Mouse (Mus musculus) myocyte (in vitro differentiated cells): ENCODE data around the gene Gli3. TPM values are rescaled to one million over a fixed set of nuclear protein-coding genes. Genes with fewer than 3 reads are reported as not detected.

Source experiments
- H3K27me3 ChIP-seq: one replicate; pipeline ENCODE4 v1.6.1; 2011; ENCODE audit not compliant: control insufficient read depth, insufficient read depth, insufficient read length
- H3K36me3 ChIP-seq: one replicate; pipeline ENCODE4 v1.6.1; 2011; ENCODE audit not compliant: control insufficient read depth, insufficient read depth
- H3K4me2 ChIP-seq: one replicate; pipeline ENCODE4 v1.6.1; 2011; ENCODE audit warnings: low read depth, control low read depth
- H3K4me3 ChIP-seq: one replicate; pipeline ENCODE4 v1.5.1; 2011; ENCODE audit warnings: mild to moderate bottlenecking, control low read depth, moderate library complexity
- H3K79me2 ChIP-seq: one replicate; pipeline ENCODE4 v1.6.1; 2011; ENCODE audit not compliant: control insufficient read depth, insufficient read depth
- H3ac ChIP-seq: one replicate; pipeline ENCODE4 v1.6.1; 2011; ENCODE audit not compliant: control insufficient read depth, insufficient read length
- CEBPB ChIP-seq: IDR thresholded peaks from 2 replicates; pipeline ENCODE4 v1.6.1; 2011; ENCODE audit warnings: mild to moderate bottlenecking, moderate library complexity; ENCODE audit not compliant: poor library complexity, insufficient read depth, severe bottlenecking
- E2F4 ChIP-seq: IDR thresholded peaks from one replicate; pipeline ENCODE4 v1.6.1; 2011; ENCODE audit warnings: mild to moderate bottlenecking, control low read depth, moderate library complexity; ENCODE audit not compliant: insufficient read depth
- MAX ChIP-seq: IDR thresholded peaks from one replicate; pipeline ENCODE4 v1.6.1; 2011; ENCODE audit warnings: low read depth, mild to moderate bottlenecking, control low read depth
- MYOD1 ChIP-seq, 3 experiments: IDR thresholded peaks; one replicate each; pipeline ENCODE4 v1.6.1; 2011; ENCODE audit warnings: control low read depth in 2 of 3, low read depth in 2 of 3, mild to moderate bottlenecking in 2 of 3, moderate library complexity in 1 of 3; ENCODE audit not compliant: insufficient read length in 2 of 3, control insufficient read depth in 1 of 3
- MYOG ChIP-seq, 3 experiments: IDR thresholded peaks; one replicate each; pipeline ENCODE4 v1.6.1; 2011; ENCODE audit warnings: control low read depth in 2 of 3, low read depth in 2 of 3, mild to moderate bottlenecking in 2 of 3; ENCODE audit not compliant: insufficient read length in 2 of 3, control insufficient read depth in 1 of 3, insufficient read depth in 1 of 3
- POLR2A ChIP-seq: IDR thresholded peaks from one replicate; pipeline ENCODE4 v1.6.1; 2011; ENCODE audit warnings: low read depth, mild to moderate bottlenecking, control low read depth, moderate library complexity; ENCODE audit not compliant: insufficient read length
- POLR2AphosphoS2 ChIP-seq: IDR thresholded peaks from one replicate; pipeline ENCODE4 v1.6.1; 2011; ENCODE audit warnings: low read depth, control low read depth; ENCODE audit not compliant: insufficient read length
- REST ChIP-seq: IDR thresholded peaks from one replicate; pipeline ENCODE4 v1.6.1; 2011; ENCODE audit warnings: mild to moderate bottlenecking, control low read depth, moderate library complexity; ENCODE audit not compliant: insufficient read depth, insufficient read length
- SRF ChIP-seq: IDR thresholded peaks from one replicate; pipeline ENCODE4 v1.6.1; 2011; ENCODE audit warnings: low read depth; ENCODE audit not compliant: control insufficient read depth, insufficient read length
- TCF12 ChIP-seq: IDR thresholded peaks from one replicate; pipeline ENCODE4 v1.6.1; 2011; ENCODE audit warnings: mild to moderate bottlenecking, control low read depth; ENCODE audit not compliant: poor library complexity, insufficient read depth, severe bottlenecking
- TCF3 ChIP-seq: IDR thresholded peaks from one replicate; pipeline ENCODE4 v1.6.1; 2011; ENCODE audit warnings: low read depth, control low read depth; ENCODE audit not compliant: insufficient read length
- USF1 ChIP-seq: IDR thresholded peaks from one replicate; pipeline ENCODE4 v1.6.1; 2011; ENCODE audit warnings: low read depth, mild to moderate bottlenecking, control low read depth, moderate library complexity
- polyA plus RNA-seq: library from polyadenylated mRNA; unstranded; fragments of >200 nt; fragmentation: generic; extraction: Trizol; gene quantifications from one replicate; pipeline ENCODE4 v1.2.1, GENCODE M21; 2012; ENCODE audit warnings: missing spikeins

The Gli3 gene
- polyA plus RNA-seq, 1 experiment = 3.9 TPM

- Histone ChIP-seq H3K27me3 (no peaks in the 10 kb centered on the region), H3K36me3 (peaks cover 6% of the 10 kb centered on the region), H3K4me2 (no peak overlapping the region), H3K79me2 (peaks cover 42% of the 10 kb centered on the region), H3ac (no peak overlapping the region), H3K4me3 (no peak overlapping the region)
- no peak for TF ChIP-seq MYOG (IDR thresholded peaks at IDR 0.05; ENCODE audit: control insufficient read depth in 1 of 3, insufficient read depth in 1 of 3, insufficient read length in 2 of 3, low read depth in 2 of 3)
- TF ChIP-seq E2F4 = no peak
- no peak for TF ChIP-seq TCF12
- TF ChIP-seq CEBPB = no peak
- TF ChIP-seq MYOD1 (IDR thresholded peaks at IDR 0.05; ENCODE audit: control insufficient read depth in 1 of 3, insufficient read length in 2 of 3, low read depth in 2 of 3) = no peak
- TF ChIP-seq MAX = no peak
- no peak for TF ChIP-seq USF1
- no peak for TF ChIP-seq SRF
- TF ChIP-seq TCF3 = no peak
- no peak for TF ChIP-seq POLR2AphosphoS2
- no peak for TF ChIP-seq REST
- no peak for TF ChIP-seq POLR2A
Measured at GRCm38 (mm10) chr13:15546258-15546657, 83.2 kb downstream of the Gli3 start.

DNA sequence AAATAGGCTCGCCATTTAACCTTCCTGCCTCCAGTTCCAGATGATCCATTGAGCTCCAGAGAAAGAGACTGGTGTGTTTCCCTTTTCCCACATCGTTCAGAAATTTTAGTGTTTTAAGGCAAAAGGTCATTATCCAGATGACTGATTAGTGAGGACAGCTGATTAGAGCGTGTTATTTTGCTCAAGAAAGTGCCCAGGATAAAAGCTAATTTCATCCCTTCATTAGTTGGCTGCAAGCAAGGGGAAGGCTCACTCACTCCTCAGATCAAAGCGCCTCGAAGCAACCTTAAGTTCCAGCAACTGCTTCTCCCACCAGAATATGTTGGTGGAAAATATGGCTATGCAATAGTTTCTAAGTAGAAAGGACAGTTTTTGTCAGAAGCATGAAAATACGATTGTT lies 86.4 kb downstream of the Gli3 start:
- H3K4me3 ChIP-seq = no peak overlapping the region
- peaks cover 33% of the 10 kb centered on the region for H3K79me2 ChIP-seq
- H3K4me2 ChIP-seq = no peak overlapping the region
- no peak overlapping the region for H3ac ChIP-seq
- no peaks in the 10 kb centered on the region for H3K27me3 ChIP-seq
- TF ChIP-seq POLR2A (no peak), REST (no peak), SRF (no peak), TCF12 (no peak), MYOG (IDR thresholded peaks at IDR 0.05; ENCODE audit: control insufficient read depth in 1 of 3, insufficient read depth in 1 of 3, insufficient read length in 2 of 3, low read depth in 2 of 3) (no peak), CEBPB (no peak), POLR2AphosphoS2 (no peak), E2F4 (no peak), TCF3 (no peak), MAX (no peak), MYOD1 (IDR thresholded peaks at IDR 0.05; ENCODE audit: control insufficient read depth in 1 of 3, insufficient read length in 2 of 3, low read depth in 2 of 3) (no peak), USF1 (no peak)
- H3K36me3 ChIP-seq = peaks cover 6% of the 10 kb centered on the region

DNA sequence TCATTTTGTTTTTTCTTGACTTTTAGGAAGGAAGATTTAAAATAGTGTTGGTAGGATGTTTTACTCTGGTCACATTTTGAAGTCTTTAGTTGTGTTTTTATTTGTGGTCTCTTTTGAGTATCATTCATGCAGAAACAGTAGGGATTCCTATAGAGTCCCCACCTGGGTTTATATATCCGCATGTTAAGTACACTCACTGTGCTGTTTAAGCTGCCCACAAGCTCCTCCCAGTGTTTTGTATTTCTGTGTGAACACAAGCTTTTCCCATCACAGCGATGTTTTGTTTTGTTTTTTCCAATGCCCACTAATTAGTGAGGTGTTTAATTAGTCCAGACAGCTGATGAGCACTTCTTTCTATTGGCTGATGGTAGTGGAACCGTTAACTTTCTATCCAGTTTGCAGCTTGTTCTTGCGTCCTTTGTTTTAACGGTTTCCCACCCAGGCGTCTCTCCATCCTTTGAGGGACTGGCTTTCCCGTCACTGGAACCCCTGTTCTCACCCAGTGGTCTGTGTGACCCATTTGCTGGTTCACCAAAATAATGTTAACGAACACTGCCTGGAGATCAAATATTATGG lies 87.1 kb downstream of the Gli3 start:
- no peak for TF ChIP-seq REST
- TF ChIP-seq MYOG (IDR thresholded peaks at IDR 0.05; ENCODE audit: control insufficient read depth in 1 of 3, insufficient read depth in 1 of 3, insufficient read length in 2 of 3, low read depth in 2 of 3) = no peak
- TF ChIP-seq POLR2A = no peak
- no peak for TF ChIP-seq E2F4
- TF ChIP-seq SRF = no peak
- no peak for TF ChIP-seq MAX
- no peak for TF ChIP-seq USF1
- no peak for TF ChIP-seq POLR2AphosphoS2
- TF ChIP-seq MYOD1 (IDR thresholded peaks at IDR 0.05; ENCODE audit: control insufficient read depth in 1 of 3, insufficient read length in 2 of 3, low read depth in 2 of 3) = no peak
- no peak for TF ChIP-seq TCF3
- no peak for TF ChIP-seq TCF12
- no peak overlapping the region for H3K4me2 ChIP-seq
- peaks cover 6% of the 10 kb centered on the region for H3K36me3 ChIP-seq

GRCm38 (mm10) chr13:15550731-15551130 lies 87.7 kb downstream of the Gli3 start:
- no peak overlapping the region for H3K4me3 ChIP-seq
- no peak overlapping the region for H3K4me2 ChIP-seq
- TF ChIP-seq MYOD1 (IDR thresholded peaks at IDR 0.05; ENCODE audit: control insufficient read depth in 1 of 3, insufficient read length in 2 of 3, low read depth in 2 of 3) (no peak), POLR2A (no peak), TCF3 (no peak), MYOG (IDR thresholded peaks at IDR 0.05; ENCODE audit: control insufficient read depth in 1 of 3, insufficient read depth in 1 of 3, insufficient read length in 2 of 3, low read depth in 2 of 3) (no peak), MAX (no peak), E2F4 (no peak), POLR2AphosphoS2 (no peak), CEBPB (no peak), SRF (no peak), USF1 (no peak), TCF12 (no peak), REST (no peak)
- H3K27me3 ChIP-seq = no peaks in the 10 kb centered on the region
- no peak overlapping the region for H3ac ChIP-seq
- H3K36me3 ChIP-seq = peaks cover 6% of the 10 kb centered on the region
- peaks cover 26% of the 10 kb centered on the region for H3K79me2 ChIP-seq

More for the DNA sequence above, 87.1 kb downstream of the Gli3 start:
- Histone ChIP-seq H3K27me3 (no peaks in the 10 kb centered on the region), H3ac (no peak overlapping the region), H3K4me3 (no peak overlapping the region), H3K79me2 (peaks cover 26% of the 10 kb centered on the region)
